Mouse (Mus musculus) midbrain, embryonic 10.5 days (tissue): ENCODE results near the gene Kif26b. TPM values are rescaled to one million over a fixed set of nuclear protein-coding genes. Genes with fewer than 3 reads are reported as not detected.

Experiments used
- DNase-seq: peaks from one replicate; pipeline ENCODE4 v3.0.0-alpha.2; 2017; ENCODE audit warnings: low spot score
- H3K27ac ChIP-seq: fragments of 300-500 bp; sonication (generic); replicated peaks from 2 replicates; pipeline ENCODE4 v1.5.1; 2016; ENCODE audit warnings: mild to moderate bottlenecking
- H3K27me3 ChIP-seq: fragments of 300-500 bp; sonication (generic); 2 replicates; pipeline ENCODE4 v1.6.1; 2016; ENCODE audit warnings: low read depth, mild to moderate bottlenecking; ENCODE audit not compliant: poor library complexity, severe bottlenecking
- H3K36me3 ChIP-seq: fragments of 300-500 bp; sonication (generic); 2 replicates; pipeline ENCODE4 v1.6.1; 2016; ENCODE audit warnings: mild to moderate bottlenecking, moderate library complexity
- H3K4me1 ChIP-seq: fragments of 300-500 bp; sonication (generic); 2 replicates; pipeline ENCODE4 v1.6.1; 2016
- H3K4me3 ChIP-seq: fragments of 300-500 bp; sonication (generic); 2 replicates; pipeline ENCODE4 v1.5.1; 2016; ENCODE audit warnings: mild to moderate bottlenecking, moderate library complexity
- H3K9me3 ChIP-seq: fragments of 300-500 bp; sonication (generic); replicated peaks from 2 replicates; pipeline ENCODE4 v1.6.1; 2016; ENCODE audit warnings: mild to moderate bottlenecking
- WGBS: fragments of 180-500 bp; shearing (Covaris S2); methylation state at CpG from one replicate; pipeline ENCODE4 v1.1.7; 2016; 5-methylcytosine and 5-hydroxymethylcytosine counted together
- polyA plus RNA-seq: library from polyadenylated mRNA; unstranded; fragments of >200 nt; fragmentation: Nextera tagmentation; extraction: Ambion mirVana; gene quantifications from 2 replicates; pipeline ENCODE4 v1.2.1, GENCODE M21; 2016

Kif26b gene
- polyA plus RNA-seq, 1 experiment from 2014 or later = 3.3 TPM

- peak; percentile 25 for DNase-seq
- H3K27me3 ChIP-seq = no peaks in the 10 kb centered on the region
- no peaks in the 10 kb centered on the region for H3K36me3 ChIP-seq
- peak overlapping the region; percentile 55 for H3K27ac ChIP-seq
- H3K9me3 ChIP-seq = no peaks in the 10 kb centered on the region
- peaks cover 28% of the 10 kb centered on the region for H3K4me1 ChIP-seq
- no peak overlapping the region for H3K4me3 ChIP-seq
- WGBS = 53% methylated on average over 8 of the region's 8 CpGs
These were observed 156.2 kb downstream of the Kif26b start for GRCm38 (mm10) chr1:178684991-178685680.

GRCm38 (mm10) chr1:178686881-178687280 lies 158.0 kb downstream of the Kif26b start:
- Histone ChIP-seq H3K27me3 (peaks cover under 1% of the 10 kb centered on the region; the same call in 1 of the 2 replicates), H3K4me1 (peaks cover 28% of the 10 kb centered on the region), H3K9me3 (no peaks in the 10 kb centered on the region), H3K36me3 (no peaks in the 10 kb centered on the region), H3K27ac (peak overlapping the region; percentile 58), H3K4me3 (no peak overlapping the region)
- DNase-seq = no peak

- no peaks in the 10 kb centered on the region for H3K9me3 ChIP-seq
- no peak for DNase-seq
- 57% methylated on average over 4 of the region's 4 CpGs for WGBS
These were observed 160.6 kb downstream of the Kif26b start for GRCm38 (mm10) chr1:178689512-178689911.

GRCm38 (mm10) chr1:178691679-178692078 lies 162.8 kb downstream of the Kif26b start:
- H3K9me3 ChIP-seq = no peaks in the 10 kb centered on the region
- H3K4me3 ChIP-seq = no peak overlapping the region

More at GRCm38 (mm10) chr1:178689512-178689911, 160.6 kb downstream of the Kif26b start:
- Histone ChIP-seq H3K4me3 (no peak overlapping the region), H3K4me1 (peaks cover 28% of the 10 kb centered on the region), H3K27ac (no peak overlapping the region), H3K36me3 (no peaks in the 10 kb centered on the region), H3K27me3 (peaks cover 9% of the 10 kb centered on the region; the same call in 1 of the 2 replicates)

GRCm38 (mm10) chr1:178700102-178700501 lies 171.2 kb downstream of the Kif26b start:
- Histone ChIP-seq H3K9me3 (no peaks in the 10 kb centered on the region), H3K4me1 (peaks cover 17% of the 10 kb centered on the region), H3K27me3 (no peaks in the 10 kb centered on the region), H3K27ac (no peak overlapping the region), H3K4me3 (no peak overlapping the region), H3K36me3 (no peaks in the 10 kb centered on the region)
- DNase-seq = no peak
- WGBS = 75% methylated on average over 4 of the region's 4 CpGs

More at GRCm38 (mm10) chr1:178691679-178692078, 162.8 kb downstream of the Kif26b start:
- Histone ChIP-seq H3K27me3 (peaks cover 9% of the 10 kb centered on the region; the same call in 1 of the 2 replicates), H3K27ac (no peak overlapping the region), H3K4me1 (peaks cover 13% of the 10 kb centered on the region), H3K36me3 (no peaks in the 10 kb centered on the region)
- no peak for DNase-seq
- 81% methylated on average over 3 of the region's 3 CpGs for WGBS

- DNase-seq = no peak
- Histone ChIP-seq H3K36me3 (no peaks in the 10 kb centered on the region), H3K27ac (no peak overlapping the region), H3K9me3 (no peaks in the 10 kb centered on the region), H3K4me1 (peaks cover 9% of the 10 kb centered on the region; the same call in 1 of the 2 replicates), H3K4me3 (no peak overlapping the region), H3K27me3 (no peaks in the 10 kb centered on the region)
- WGBS = 53% methylated on average over 8 of the region's 8 CpGs
These were observed 174.6 kb downstream of the Kif26b start for GRCm38 (mm10) chr1:178703496-178703895.

GRCm38 (mm10) chr1:178707925-178708351 lies 179.0 kb downstream of the Kif26b start:
- DNase-seq = no peak
- Histone ChIP-seq H3K4me1 (peaks cover 4% of the 10 kb centered on the region; the same call in 1 of the 2 replicates), H3K27me3 (no peaks in the 10 kb centered on the region), H3K36me3 (no peaks in the 10 kb centered on the region), H3K9me3 (no peaks in the 10 kb centered on the region), H3K4me3 (no peak overlapping the region), H3K27ac (no peak overlapping the region)
- 82% methylated on average over 7 of the region's 7 CpGs for WGBS

GRCm38 (mm10) chr1:178708356-178708755 lies 179.4 kb downstream of the Kif26b start:
- no peaks in the 10 kb centered on the region for H3K27me3 ChIP-seq
- no peak overlapping the region for H3K4me3 ChIP-seq
- H3K9me3 ChIP-seq = no peaks in the 10 kb centered on the region
- WGBS = 89% methylated on average over 1 of the region's 1 CpGs
- H3K4me1 ChIP-seq = peaks cover 4% of the 10 kb centered on the region; the same call in 1 of the 2 replicates
- no peaks in the 10 kb centered on the region for H3K36me3 ChIP-seq
- no peak overlapping the region for H3K27ac ChIP-seq
- no peak for DNase-seq

- Histone ChIP-seq H3K4me1 (no peaks in the 10 kb centered on the region), H3K27ac (no peak overlapping the region), H3K36me3 (no peaks in the 10 kb centered on the region), H3K27me3 (no peaks in the 10 kb centered on the region), H3K9me3 (no peaks in the 10 kb centered on the region), H3K4me3 (no peak overlapping the region)
- WGBS = 87% methylated on average over 9 of the region's 9 CpGs
- DNase-seq = no peak
These were observed 183.4 kb downstream of the Kif26b start for GRCm38 (mm10) chr1:178712189-178712873.

GRCm38 (mm10) chr1:178714209-178714608 lies 185.3 kb downstream of the Kif26b start:
- H3K4me1 ChIP-seq = no peaks in the 10 kb centered on the region
- no peaks in the 10 kb centered on the region for H3K9me3 ChIP-seq
- H3K4me3 ChIP-seq = no peak overlapping the region
- no peaks in the 10 kb centered on the region for H3K36me3 ChIP-seq
- no peak overlapping the region for H3K27ac ChIP-seq
- H3K27me3 ChIP-seq = no peaks in the 10 kb centered on the region
- WGBS = 94% methylated on average over 5 of the region's 5 CpGs
- DNase-seq = no peak

GRCm38 (mm10) chr1:178716411-178716810 lies 187.5 kb downstream of the Kif26b start:
- Histone ChIP-seq H3K9me3 (0 out of 2 replicates have a peak, but pooled peaks cover 3% of the 10 kb centered on the region), H3K27me3 (no peaks in the 10 kb centered on the region), H3K4me1 (0 out of 2 replicates have a peak, but pooled peaks cover 5% of the 10 kb centered on the region), H3K27ac (no peak overlapping the region), H3K4me3 (no peak overlapping the region), H3K36me3 (no peaks in the 10 kb centered on the region)
- no peak for DNase-seq
- WGBS = 74% methylated on average over 2 of the region's 2 CpGs

- H3K4me1 ChIP-seq = peaks cover 8% of the 10 kb centered on the region; the same call in 1 of the 2 replicates
- H3K9me3 ChIP-seq = 0 out of 2 replicates have a peak, but pooled peaks cover 3% of the 10 kb centered on the region
- H3K4me3 ChIP-seq = no peak overlapping the region
- no peaks in the 10 kb centered on the region for H3K27me3 ChIP-seq
- DNase-seq = no peak
- no peaks in the 10 kb centered on the region for H3K36me3 ChIP-seq
- 80% methylated on average over 2 of the region's 2 CpGs for WGBS
- no peak overlapping the region for H3K27ac ChIP-seq
These were observed 191.9 kb downstream of the Kif26b start for GRCm38 (mm10) chr1:178720821-178721220.

- 90% methylated on average over 4 of the region's 4 CpGs for WGBS
- no peak for DNase-seq
- H3K9me3 ChIP-seq = 0 out of 2 replicates have a peak, but pooled peaks cover 3% of the 10 kb centered on the region
- H3K4me3 ChIP-seq = no peak overlapping the region
- H3K4me1 ChIP-seq = peaks cover 8% of the 10 kb centered on the region; the same call in 1 of the 2 replicates
- H3K27ac ChIP-seq = no peak overlapping the region
- H3K27me3 ChIP-seq = no peaks in the 10 kb centered on the region; the same call in 1 of the 2 replicates
- H3K36me3 ChIP-seq = no peaks in the 10 kb centered on the region
These were observed 193.9 kb downstream of the Kif26b start for GRCm38 (mm10) chr1:178722793-178723192.
